Mouse (Mus musculus): Measurements from ENCODE around the gene Tm7sf2. TPM values are rescaled to one million over a fixed set of nuclear protein-coding genes. Genes with fewer than 3 reads are reported as not detected.
A peak's percentile ranks its signal among the peaks of the same experiment; 100 is the strongest.

Tm7sf2 gene
- polyA plus RNA-seq, 1 experiment from 2014 or later, result 30.8 TPM

GRCm38 (mm10) chr19:6073889-6074288 is 5.7 kb upstream of the Tm7sf2 start:
- H3K9me3 ChIP-seq (ENCODE audit: control insufficient read depth, low read length), result no peaks in the 10 kb centered on the region
- ATAC-seq (replicated peaks; ENCODE audit: low FRiP score) (no peak), DNase-seq (ENCODE audit: low spot score) (no peak)
- WGBS, result 90% methylated on average over 5 of the region's 5 CpGs
- H3K27ac ChIP-seq (ENCODE audit: low read depth, low read length), result no peak overlapping the region
- H3K4me2 ChIP-seq, result no peak overlapping the region
- no peaks in the 10 kb centered on the region for H3K27me3 ChIP-seq (replicated peaks; ENCODE audit: control insufficient read depth, insufficient read depth, low read length)
- peaks cover 27% of the 10 kb centered on the region for H3K36me3 ChIP-seq (ENCODE audit: control insufficient read depth, insufficient read depth, low read length)
- H3K9ac ChIP-seq (ENCODE audit: low read depth, low read length), result no peak overlapping the region
- peaks cover 6% of the 10 kb centered on the region for H3K4me1 ChIP-seq (replicated peaks; ENCODE audit: control insufficient read depth, insufficient read depth, low read length)
- H3K4me3 ChIP-seq (ENCODE audit: low read depth, low read length), result no peak overlapping the region

DNA sequence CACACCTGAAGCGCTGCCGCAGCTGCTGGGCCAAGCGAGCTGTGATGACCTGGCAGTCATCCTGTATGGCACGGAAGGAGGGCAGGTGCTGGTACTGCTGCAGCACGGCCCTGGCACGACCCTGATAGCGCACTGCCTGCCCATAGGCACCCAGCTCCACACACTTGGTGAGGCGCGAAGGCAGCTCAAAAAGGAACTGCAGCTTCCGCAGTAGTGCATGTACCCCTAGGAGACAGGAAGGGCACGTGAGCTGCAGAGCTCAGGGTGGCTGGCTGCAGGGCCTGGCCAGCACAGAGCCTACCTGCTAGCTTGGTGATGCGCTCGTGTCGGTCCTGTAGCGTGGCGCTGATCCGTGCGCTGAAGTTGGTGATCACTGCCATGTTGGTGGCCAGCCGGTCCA is 3.1 kb upstream of the Tm7sf2 start:
- DNase-seq (ENCODE audit: low spot score), result no peak
- WGBS, result 92% methylated on average over 19 of the region's 19 CpGs
- peaks cover 30% of the 10 kb centered on the region for H3K36me3 ChIP-seq (ENCODE audit: control insufficient read depth, insufficient read depth, low read length)

DNA sequence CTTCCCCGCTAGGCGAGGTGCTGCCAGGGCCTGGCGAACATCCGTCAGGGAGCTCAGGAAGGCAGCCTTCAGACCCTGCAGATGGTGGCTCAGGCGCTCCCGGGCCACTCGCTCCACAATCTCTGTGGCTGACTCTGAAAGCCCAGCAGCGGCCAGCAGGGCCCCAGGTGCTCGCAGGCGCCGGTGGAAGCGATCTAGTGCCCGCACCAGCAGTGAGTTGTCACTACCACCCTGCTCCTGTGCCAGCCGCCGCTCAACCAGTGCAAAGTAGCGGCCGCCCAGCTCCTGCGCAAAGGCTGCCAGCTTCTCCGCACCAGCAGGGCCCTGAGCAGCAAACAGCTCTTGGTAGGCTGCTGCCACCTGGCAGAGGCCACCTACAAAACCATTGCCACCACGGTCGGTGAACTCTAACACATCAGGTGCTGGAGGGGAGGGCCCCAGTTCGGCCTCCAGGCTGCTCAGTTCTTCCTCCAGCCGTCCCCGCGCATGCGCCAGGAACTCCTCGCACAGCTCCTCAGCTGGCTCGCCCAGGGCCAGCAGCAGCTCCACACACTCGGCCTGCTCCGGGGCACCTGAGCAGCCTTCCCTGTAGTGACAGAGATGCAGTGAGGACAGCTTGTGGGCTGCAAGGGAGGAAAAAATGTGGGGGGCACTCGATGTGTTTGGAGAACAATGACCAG is 2.5 kb upstream of the Tm7sf2 start:
- peaks cover 30% of the 10 kb centered on the region for H3K36me3 ChIP-seq (ENCODE audit: control insufficient read depth, insufficient read depth, low read length)
- WGBS, result 87% methylated on average over 31 of the region's 31 CpGs
- H3K4me1 ChIP-seq (replicated peaks; ENCODE audit: control insufficient read depth, insufficient read depth, low read length), result peaks cover 14% of the 10 kb centered on the region
- no peak overlapping the region for H3K4me2 ChIP-seq
- no peaks in the 10 kb centered on the region for H3K27me3 ChIP-seq (replicated peaks; ENCODE audit: control insufficient read depth, insufficient read depth, low read length)
- H3K9me3 ChIP-seq (ENCODE audit: control insufficient read depth, low read length), result no peaks in the 10 kb centered on the region
- no peak overlapping the region for H3K27ac ChIP-seq (ENCODE audit: low read depth, low read length)
- ATAC-seq (replicated peaks; ENCODE audit: low FRiP score) (no peak), DNase-seq (ENCODE audit: low spot score) (no peak)
- H3K4me3 ChIP-seq (ENCODE audit: low read depth, low read length), result no peak overlapping the region
- H3K9ac ChIP-seq (ENCODE audit: low read depth, low read length), result no peak overlapping the region

More for the DNA sequence above, 3.1 kb upstream of the Tm7sf2 start:
- Histone ChIP-seq H3K4me2 (no peak overlapping the region), H3K27me3 (replicated peaks; ENCODE audit: control insufficient read depth, insufficient read depth, low read length) (no peaks in the 10 kb centered on the region), H3K9ac (ENCODE audit: low read depth, low read length) (no peak overlapping the region), H3K27ac (ENCODE audit: low read depth, low read length) (no peak overlapping the region), H3K9me3 (ENCODE audit: control insufficient read depth, low read length) (no peaks in the 10 kb centered on the region), H3K4me3 (ENCODE audit: low read depth, low read length) (no peak overlapping the region), H3K4me1 (replicated peaks; ENCODE audit: control insufficient read depth, insufficient read depth, low read length) (peaks cover 16% of the 10 kb centered on the region)
- ATAC-seq (replicated peaks; ENCODE audit: low FRiP score), result no peak

GRCm38 (mm10) chr19:6069851-6070250 is 1.7 kb upstream of the Tm7sf2 start:
- DNase-seq (ENCODE audit: low spot score), result no peak
- Histone ChIP-seq H3K27ac (ENCODE audit: low read depth, low read length) (0 out of 2 replicates have a peak overlapping the region, but pooled peaks have one; percentile 43), H3K4me3 (ENCODE audit: low read depth, low read length) (no peak overlapping the region), H3K27me3 (replicated peaks; ENCODE audit: control insufficient read depth, insufficient read depth, low read length) (no peaks in the 10 kb centered on the region), H3K36me3 (ENCODE audit: control insufficient read depth, insufficient read depth, low read length) (peaks cover 27% of the 10 kb centered on the region), H3K4me2 (no peak overlapping the region), H3K9ac (ENCODE audit: low read depth, low read length) (no peak overlapping the region), H3K4me1 (replicated peaks; ENCODE audit: control insufficient read depth, insufficient read depth, low read length) (peaks cover 14% of the 10 kb centered on the region), H3K9me3 (ENCODE audit: control insufficient read depth, low read length) (no peaks in the 10 kb centered on the region)
- 90% methylated on average over 10 of the region's 10 CpGs for WGBS
- no peak for ATAC-seq (replicated peaks; ENCODE audit: low FRiP score)

- H3K4me3 ChIP-seq (ENCODE audit: low read depth, low read length), result no peak overlapping the region; the same call in 1 of the 2 replicates
- WGBS, result 83% methylated on average over 4 of the region's 4 CpGs
- peaks cover 24% of the 10 kb centered on the region for H3K36me3 ChIP-seq (ENCODE audit: control insufficient read depth, insufficient read depth, low read length)
- no peak overlapping the region for H3K4me2 ChIP-seq
- ATAC-seq (replicated peaks; ENCODE audit: low FRiP score) (no peak), DNase-seq (ENCODE audit: low spot score) (no peak)
- H3K4me1 ChIP-seq (replicated peaks; ENCODE audit: control insufficient read depth, insufficient read depth, low read length), result peaks cover 14% of the 10 kb centered on the region
- no peak overlapping the region for H3K27ac ChIP-seq (ENCODE audit: low read depth, low read length)
- H3K27me3 ChIP-seq (replicated peaks; ENCODE audit: control insufficient read depth, insufficient read depth, low read length), result no peaks in the 10 kb centered on the region
- no peaks in the 10 kb centered on the region for H3K9me3 ChIP-seq (ENCODE audit: control insufficient read depth, low read length)
- H3K9ac ChIP-seq (ENCODE audit: low read depth, low read length), result no peak overlapping the region
These were observed 778 bp upstream of the Tm7sf2 start for GRCm38 (mm10) chr19:6068951-6069350.

GRCm38 (mm10) chr19:6067011-6067723 is 1.0 kb downstream of the Tm7sf2 start:
- ATAC-seq (replicated peaks; ENCODE audit: low FRiP score) (peak; percentile 79), DNase-seq (ENCODE audit: low spot score) (peak; percentile 87)
- WGBS, result under 1% methylated on average over 30 of the region's 30 CpGs
- Histone ChIP-seq H3K27me3 (replicated peaks; ENCODE audit: control insufficient read depth, insufficient read depth, low read length) (no peaks in the 10 kb centered on the region), H3K4me2 (peak overlapping the region; percentile 98), H3K4me1 (replicated peaks; ENCODE audit: control insufficient read depth, insufficient read depth, low read length) (peaks cover 18% of the 10 kb centered on the region), H3K4me3 (ENCODE audit: low read depth, low read length) (peak overlapping the region; percentile 67), H3K27ac (ENCODE audit: low read depth, low read length) (peak overlapping the region; percentile 88), H3K9me3 (ENCODE audit: control insufficient read depth, low read length) (no peaks in the 10 kb centered on the region), H3K36me3 (ENCODE audit: control insufficient read depth, insufficient read depth, low read length) (peaks cover 19% of the 10 kb centered on the region), H3K9ac (ENCODE audit: low read depth, low read length) (peak overlapping the region; percentile 72)

DNA sequence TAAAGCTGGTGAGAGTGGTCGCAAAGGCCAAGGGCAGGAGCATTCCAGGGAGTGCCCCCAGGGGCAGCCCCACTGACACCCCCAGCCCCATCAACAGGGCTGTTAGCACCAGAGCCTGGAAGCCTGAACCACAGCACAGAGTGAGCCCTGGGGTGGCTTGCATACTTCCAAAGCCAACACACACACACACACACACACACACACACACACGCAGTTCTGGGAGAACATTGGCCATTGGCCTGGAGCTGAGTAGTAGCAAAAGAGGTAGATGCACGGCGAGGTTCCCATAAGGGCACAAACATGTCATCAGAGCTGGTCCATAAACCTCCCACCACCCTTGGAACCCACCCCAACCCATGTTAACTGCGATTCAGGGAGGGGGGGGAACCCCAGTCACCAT is 1.6 kb downstream of the Tm7sf2 start:
- Histone ChIP-seq H3K36me3 (ENCODE audit: control insufficient read depth, insufficient read depth, low read length) (peaks cover 19% of the 10 kb centered on the region), H3K27me3 (replicated peaks; ENCODE audit: control insufficient read depth, insufficient read depth, low read length) (no peaks in the 10 kb centered on the region), H3K9ac (ENCODE audit: low read depth, low read length) (peak overlapping the region; percentile 72), H3K27ac (ENCODE audit: low read depth, low read length) (peak overlapping the region; percentile 88), H3K4me3 (ENCODE audit: low read depth, low read length) (peak overlapping the region; percentile 67), H3K4me1 (replicated peaks; ENCODE audit: control insufficient read depth, insufficient read depth, low read length) (peaks cover 21% of the 10 kb centered on the region), H3K4me2 (peak overlapping the region; percentile 98), H3K9me3 (ENCODE audit: control insufficient read depth, low read length) (no peaks in the 10 kb centered on the region)
- WGBS, result 42% methylated on average over 5 of the region's 5 CpGs
- DNase-seq (ENCODE audit: low spot score) (no peak), ATAC-seq (replicated peaks; ENCODE audit: low FRiP score) (no peak)

DNA sequence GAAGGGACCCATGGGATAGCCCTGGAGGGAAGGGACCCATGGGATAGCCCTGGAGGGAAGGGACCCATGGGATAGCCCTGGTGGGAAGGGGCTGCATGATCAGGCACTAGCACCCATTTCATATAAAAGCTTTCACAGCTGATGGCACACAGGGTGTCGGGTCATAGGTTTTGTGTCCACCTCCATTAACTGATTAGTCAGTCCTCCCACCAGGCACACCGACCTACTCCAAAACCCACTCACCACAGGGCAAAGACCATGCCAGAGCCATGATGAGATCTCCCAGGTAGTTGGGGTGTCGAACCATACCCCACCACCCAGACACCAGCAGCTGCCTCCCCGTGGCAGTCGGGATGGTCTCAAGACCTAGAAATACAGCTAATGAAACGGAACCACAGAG is 5.1 kb downstream of the Tm7sf2 start:
- H3K4me3 ChIP-seq (ENCODE audit: low read depth, low read length), result no peak overlapping the region

More for the DNA sequence above, 5.1 kb downstream of the Tm7sf2 start:
- H3K4me2 ChIP-seq, result peak overlapping the region; percentile 99
- peaks cover 26% of the 10 kb centered on the region for H3K4me1 ChIP-seq (replicated peaks; ENCODE audit: control insufficient read depth, insufficient read depth, low read length)
- H3K9ac ChIP-seq (ENCODE audit: low read depth, low read length), result no peak overlapping the region
- ATAC-seq (replicated peaks; ENCODE audit: low FRiP score) (no peak), DNase-seq (ENCODE audit: low spot score) (no peak)
- 93% methylated on average over 6 of the region's 6 CpGs for WGBS
- H3K27me3 ChIP-seq (replicated peaks; ENCODE audit: control insufficient read depth, insufficient read depth, low read length), result no peaks in the 10 kb centered on the region
- no peak overlapping the region for H3K27ac ChIP-seq (ENCODE audit: low read depth, low read length)
- no peaks in the 10 kb centered on the region for H3K9me3 ChIP-seq (ENCODE audit: control insufficient read depth, low read length)
- peaks cover 8% of the 10 kb centered on the region; the same call in 1 of the 2 replicates for H3K36me3 ChIP-seq (ENCODE audit: control insufficient read depth, insufficient read depth, low read length)

Measured in liver, embryonic 11.5 days (tissue).